Mouse (Mus musculus) liver, adult 2 months (tissue): ENCODE results near the gene Cdh4.

Experiments
- CTCF ChIP-seq: fragments of 200-500 bp; IDR thresholded peaks from 2 replicates; pipeline ENCODE4 v1.5.1; 2011; ENCODE audit warnings: low read depth, low read length, control low read depth
- POLR2A ChIP-seq: fragments of 200-500 bp; IDR thresholded peaks from 2 replicates; pipeline ENCODE4 v1.6.1; 2011; ENCODE audit warnings: low read length, control low read depth; ENCODE audit not compliant: insufficient read depth; ENCODE audit errors: extremely low read depth

GRCm38 (mm10) chr2:179565611-179566010 lies 123.4 kb downstream of the Cdh4 start:
- no peak for TF ChIP-seq CTCF
- TF ChIP-seq POLR2A = no peak
